Comparison of ENCODE assay signal across 19 mouse cellular contexts in the genomic region with DNA sequence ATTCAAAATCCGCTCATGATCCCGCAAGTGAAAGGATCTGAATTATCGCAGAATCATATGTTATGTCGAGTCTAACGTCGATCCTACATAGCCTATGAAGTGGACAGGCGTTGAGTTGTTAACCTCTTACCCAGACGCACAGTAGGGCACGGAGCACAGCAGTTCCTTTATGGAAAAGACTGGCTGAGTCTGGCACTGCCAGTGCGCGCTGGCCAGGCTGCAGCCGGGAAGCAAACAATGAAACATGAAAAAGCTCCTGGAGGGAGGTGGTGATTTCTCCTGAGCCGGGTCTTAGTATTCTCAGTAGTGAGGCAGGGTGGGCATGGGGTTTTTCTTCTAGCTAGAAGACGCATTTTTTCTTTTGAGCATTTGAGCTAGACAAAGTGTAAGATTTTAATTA. TPM values are rescaled to one million over a fixed set of nuclear protein-coding genes. Genes with fewer than 3 reads are reported as not detected.
DNase-seq lines count a peak whose midpoint lies in the region; ATAC-seq lines count a peak whose summit lies in the region.
"Had no signal": no experiment of that assay in that cellular context is flagged by ENCODE, and none has a peak within 500 bp of the region (broad histone marks: within the 10 kb centered on the region; RNA-seq: fewer than 3 reads in every experiment).

No protein-coding gene starts in this region.

- no peaks in the 10 kb centered on the region for H3K4me1 ChIP-seq in forebrain, embryonic 12.5 days
- H3K4me1 ChIP-seq in hindbrain, embryonic 14.5 days (replicated peaks; ENCODE audit: control insufficient read depth, insufficient read depth, low read length): no peaks in the 10 kb centered on the region
- 0 out of 2 replicates have a peak, but pooled peaks cover 3% of the 10 kb centered on the region for H3K4me1 ChIP-seq in midbrain, embryonic 13.5 days (replicated peaks)

- no peak overlapping the region for H3K27ac ChIP-seq in forebrain, embryonic 12.5 days
- no peak overlapping the region for H3K27ac ChIP-seq in hindbrain, embryonic 14.5 days
- H3K27ac ChIP-seq in midbrain, embryonic 13.5 days: no peak overlapping the region
- H3K27ac ChIP-seq: heart, adult 2 months had no signal

- DNase-seq in embryo, embryonic 10.5 days (ENCODE audit: low spot score): peak; percentile 18
- no peak for DNase-seq in embryo, embryonic 10 days (ENCODE audit: low spot score)
- no peak for DNase-seq in hindbrain, embryonic 14.5 days (ENCODE audit: low spot score)
- no peak for DNase-seq in left cerebral cortex, adult 9 months (ENCODE audit: low spot score in 2 of 2)
- no peak for DNase-seq in lung, postnatal 25 days (ENCODE audit: low spot score)
- DNase-seq: cerebellum, adult 11-12 months; heart, adult 2 months; heart, postnatal 36 days; kidney, adult 8-10 months; lung, postnatal 36 days; spleen, adult 18-20 months had no signal

- WGBS in forebrain, embryonic 12.5 days: 27% methylated on average over 14 of the region's 14 CpGs
- WGBS in hindbrain, embryonic 14.5 days: 21% methylated on average over 14 of the region's 14 CpGs
- WGBS in midbrain, embryonic 13.5 days: 22% methylated on average over 14 of the region's 14 CpGs

- H3K4me2 ChIP-seq in forebrain, embryonic 12.5 days: peak overlapping the region; percentile 34
- H3K4me2 ChIP-seq in hindbrain, embryonic 14.5 days (replicated peaks): peak overlapping the region; percentile 22; the same call in 1 of the 2 replicates
- peak overlapping the region; percentile 44 for H3K4me2 ChIP-seq in midbrain, embryonic 13.5 days (replicated peaks)
- H3K4me2 ChIP-seq: liver, embryonic 11.5 days had no signal

- 0 out of 2 replicates have a peak overlapping the region, but pooled peaks have one; percentile 5 for H3K4me3 ChIP-seq in forebrain, embryonic 12.5 days (replicated peaks)
- peak overlapping the region; percentile 3; the same call in 1 of the 2 replicates for H3K4me3 ChIP-seq in hindbrain, embryonic 14.5 days (replicated peaks; ENCODE audit: low read length)
- peak overlapping the region; percentile 28 for H3K4me3 ChIP-seq in midbrain, embryonic 13.5 days (replicated peaks)
- H3K4me3 ChIP-seq: erythroblast, embryonic 14.5 days; heart, adult 2 months; myocyte had no signal

- H3K9me3 ChIP-seq in forebrain, embryonic 12.5 days: peaks cover 5% of the 10 kb centered on the region; the same call in 1 of the 2 replicates
- peaks cover 11% of the 10 kb centered on the region for H3K9me3 ChIP-seq in hindbrain, embryonic 14.5 days (ENCODE audit: control insufficient read depth, low read length)
- H3K9me3 ChIP-seq in midbrain, embryonic 13.5 days: peaks cover 5% of the 10 kb centered on the region

- H3K9ac ChIP-seq in forebrain, embryonic 12.5 days: no peak overlapping the region
- H3K9ac ChIP-seq in hindbrain, embryonic 14.5 days: no peak overlapping the region
- H3K9ac ChIP-seq in midbrain, embryonic 13.5 days (replicated peaks): no peak overlapping the region; the same call in 1 of the 2 replicates

- peaks cover 83% of the 10 kb centered on the region for H3K27me3 ChIP-seq in forebrain, embryonic 12.5 days
- H3K27me3 ChIP-seq in hindbrain, embryonic 14.5 days (ENCODE audit: control insufficient read depth, insufficient read depth, low read length): peaks cover 70% of the 10 kb centered on the region
- H3K27me3 ChIP-seq in midbrain, embryonic 13.5 days: peaks cover 71% of the 10 kb centered on the region
- H3K27me3 ChIP-seq: CH12.LX had no signal

- H3K36me3 ChIP-seq in forebrain, embryonic 12.5 days (replicated peaks): no peaks in the 10 kb centered on the region
- H3K36me3 ChIP-seq in hindbrain, embryonic 14.5 days (replicated peaks; ENCODE audit: control insufficient read depth, insufficient read depth): no peaks in the 10 kb centered on the region
- no peaks in the 10 kb centered on the region for H3K36me3 ChIP-seq in midbrain, embryonic 13.5 days

- ATAC-seq in forebrain, embryonic 12.5 days (ENCODE audit: low FRiP score): no peak
- no peak for ATAC-seq in hindbrain, embryonic 14.5 days (ENCODE audit: low FRiP score)
- ATAC-seq in midbrain, embryonic 13.5 days: no peak
- no peak for ATAC-seq in megakaryocyte progenitor cell, adult 5-6 weeks (replicated peaks; ENCODE audit: poor library complexity)

RNA-seq across cellular contexts. Expression of a gene that starts 1.7 kb away (rescaled TPM):
- polyA plus RNA-seq in forebrain, embryonic 12.5 days (2016; fragmentation: Nextera tagmentation; extraction: Ambion mirVana): 5.5 and 6.2 TPM in 2 replicates
- polyA plus RNA-seq in hindbrain, embryonic 14.5 days (2014; fragmentation: Nextera tagmentation; extraction: Ambion mirVana): 1.8 and 2.6 TPM in 2 replicates
- polyA plus RNA-seq in midbrain, embryonic 13.5 days (2015; fragmentation: Nextera tagmentation; extraction: Ambion mirVana): 3.1 and 4.1 TPM in 2 replicates
- total RNA-seq in megakaryocyte progenitor cell, adult 5-6 weeks (2015): not detected in 2 replicates
- total RNA-seq in megakaryocyte progenitor cell, adult 5-6 weeks (2017): not detected in 2 replicates
- total RNA-seq: CH12.LX; gastrocnemius, adult 18-20 months; heart, adult 2 months; heart, postnatal 36 days had no signal
- polyA plus RNA-seq: erythroblast, embryonic 14.5 days; heart, adult 2 months; myocyte had no signal
